Mouse (Mus musculus): ENCODE measurements around the gene Plcl1. TPM values are rescaled to one million over a fixed set of nuclear protein-coding genes. Genes with fewer than 3 reads are reported as not detected.

Plcl1 gene
- polyA plus RNA-seq, 1 experiment, result 1.00 TPM

DNA sequence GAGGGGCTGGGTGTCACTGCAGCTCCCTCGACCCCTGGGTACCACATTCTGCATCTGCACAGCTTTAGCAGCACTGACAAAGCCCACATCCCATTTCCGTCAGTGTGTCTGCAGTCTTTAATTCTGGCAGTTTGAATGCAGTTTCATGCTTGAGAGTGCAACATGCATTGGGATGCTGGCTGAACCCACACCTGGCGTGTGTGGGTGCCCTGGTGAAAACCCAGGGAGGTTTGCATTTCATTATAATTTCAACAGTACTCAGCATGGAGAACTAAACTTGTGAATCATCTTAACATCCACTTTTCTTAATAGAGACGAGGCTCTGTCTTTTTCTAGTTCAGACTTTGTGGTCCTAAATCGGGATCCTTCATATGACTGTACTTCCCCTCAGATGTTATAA lies 261.1 kb downstream of the Plcl1 start:
- no peak for TF ChIP-seq MAX (IDR thresholded peaks at IDR 0.05; ENCODE audit: low read depth)
- no peak for TF ChIP-seq POLR2A (IDR thresholded peaks at IDR 0.05; ENCODE audit: insufficient read length, low read depth)
- no peak for TF ChIP-seq CEBPB (IDR thresholded peaks at IDR 0.05; ENCODE audit: insufficient read depth, poor library complexity, severe bottlenecking)
- TF ChIP-seq MYOD1 (IDR thresholded peaks at IDR 0.05; ENCODE audit: control insufficient read depth in 1 of 3, insufficient read length in 2 of 3, low read depth in 2 of 3), result no peak
- TF ChIP-seq TCF3 (IDR thresholded peaks at IDR 0.05; ENCODE audit: insufficient read length, low read depth), result no peak
- no peak for TF ChIP-seq REST (IDR thresholded peaks at IDR 0.05; ENCODE audit: insufficient read depth, insufficient read length)
- TF ChIP-seq E2F4 (IDR thresholded peaks at IDR 0.05; ENCODE audit: insufficient read depth), result no peak
- no peak for TF ChIP-seq TCF12 (IDR thresholded peaks at IDR 0.05; ENCODE audit: insufficient read depth, poor library complexity, severe bottlenecking)
- TF ChIP-seq POLR2AphosphoS2 (IDR thresholded peaks at IDR 0.05; ENCODE audit: insufficient read length, low read depth), result no peak
- no peak for TF ChIP-seq SRF (IDR thresholded peaks at IDR 0.05; ENCODE audit: control insufficient read depth, insufficient read length, low read depth)
- TF ChIP-seq USF1 (IDR thresholded peaks at IDR 0.05; ENCODE audit: low read depth), result no peak
- no peaks in the 10 kb centered on the region for H3K79me2 ChIP-seq (ENCODE audit: control insufficient read depth, insufficient read depth)

DNA sequence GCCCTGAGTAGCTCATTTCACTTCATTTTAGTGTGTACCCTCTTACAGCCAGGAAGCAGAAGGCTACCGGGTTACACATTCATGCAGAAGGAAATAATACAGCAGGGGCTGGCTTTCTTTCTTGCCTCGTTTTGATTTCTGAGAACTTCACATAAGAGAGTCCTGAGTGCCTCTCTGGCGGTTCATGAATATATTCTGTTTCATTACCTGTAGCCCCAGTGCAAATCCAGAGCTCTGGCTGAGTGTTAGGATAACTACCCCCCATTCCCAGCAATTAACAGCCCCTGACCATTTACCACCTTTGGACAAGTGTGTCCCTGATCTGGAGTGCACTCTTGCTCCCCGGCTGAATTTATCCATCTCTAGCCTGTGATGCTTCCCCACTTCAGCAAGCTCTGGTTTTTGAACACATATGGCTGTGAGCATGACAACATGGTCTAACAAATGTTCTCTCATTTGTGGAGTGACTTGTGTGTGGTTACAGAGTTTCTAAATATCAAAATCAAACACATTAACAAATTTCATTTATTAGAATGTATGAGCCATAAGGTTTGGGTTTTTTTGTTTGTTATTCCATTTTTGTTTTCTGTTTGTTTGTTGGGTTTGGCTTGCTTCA lies 263.0 kb downstream of the Plcl1 start:
- H3K79me2 ChIP-seq (ENCODE audit: control insufficient read depth, insufficient read depth), result no peaks in the 10 kb centered on the region
- no peak overlapping the region for H3ac ChIP-seq (ENCODE audit: control insufficient read depth, insufficient read length)
- no peak for TF ChIP-seq E2F4 (IDR thresholded peaks at IDR 0.05; ENCODE audit: insufficient read depth)
- TF ChIP-seq USF1 (IDR thresholded peaks at IDR 0.05; ENCODE audit: low read depth), result no peak
- H3K4me3 ChIP-seq, result no peak overlapping the region
- H3K4me2 ChIP-seq (ENCODE audit: low read depth), result no peak overlapping the region
- H3K27me3 ChIP-seq (ENCODE audit: control insufficient read depth, insufficient read depth, insufficient read length), result no peaks in the 10 kb centered on the region
- no peaks in the 10 kb centered on the region for H3K36me3 ChIP-seq (ENCODE audit: control insufficient read depth, insufficient read depth)

More for the DNA sequence above, 261.1 kb downstream of the Plcl1 start:
- Histone ChIP-seq H3K36me3 (ENCODE audit: control insufficient read depth, insufficient read depth) (no peaks in the 10 kb centered on the region), H3K4me3 (no peak overlapping the region), H3K27me3 (ENCODE audit: control insufficient read depth, insufficient read depth, insufficient read length) (no peaks in the 10 kb centered on the region), H3ac (ENCODE audit: control insufficient read depth, insufficient read length) (no peak overlapping the region), H3K4me2 (ENCODE audit: low read depth) (no peak overlapping the region)

DNA sequence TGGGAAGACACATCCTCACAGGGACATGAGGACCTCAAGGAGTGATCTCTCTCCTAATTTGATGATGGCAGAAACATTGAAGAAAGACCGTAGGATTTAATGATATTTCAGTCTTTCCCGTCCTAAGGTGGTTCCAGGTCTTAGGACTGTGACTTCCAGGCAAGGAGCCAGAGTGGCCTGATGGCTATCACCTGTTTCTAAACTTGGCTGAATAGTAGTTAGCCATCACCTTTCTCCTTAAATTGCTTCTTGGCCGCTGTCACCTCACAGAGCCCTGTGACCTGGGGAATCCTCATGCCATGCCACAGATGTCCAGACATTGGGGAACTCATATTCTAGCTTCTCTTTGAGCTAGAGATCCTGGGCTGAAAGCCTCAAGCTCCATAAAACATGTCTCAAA lies 277.0 kb downstream of the Plcl1 start:
- H3ac ChIP-seq (ENCODE audit: control insufficient read depth, insufficient read length), result no peak overlapping the region
- no peaks in the 10 kb centered on the region for H3K36me3 ChIP-seq (ENCODE audit: control insufficient read depth, insufficient read depth)
- H3K4me2 ChIP-seq (ENCODE audit: low read depth), result no peak overlapping the region
- H3K4me3 ChIP-seq, result no peak overlapping the region
- H3K79me2 ChIP-seq (ENCODE audit: control insufficient read depth, insufficient read depth), result no peaks in the 10 kb centered on the region
- TF ChIP-seq TCF3 (IDR thresholded peaks at IDR 0.05; ENCODE audit: insufficient read length, low read depth), result no peak
- TF ChIP-seq SRF (IDR thresholded peaks at IDR 0.05; ENCODE audit: control insufficient read depth, insufficient read length, low read depth), result no peak
- no peak for TF ChIP-seq MAX (IDR thresholded peaks at IDR 0.05; ENCODE audit: low read depth)
- TF ChIP-seq MYOD1 (IDR thresholded peaks at IDR 0.05; ENCODE audit: control insufficient read depth in 1 of 3, insufficient read length in 2 of 3, low read depth in 2 of 3), result no peak
- TF ChIP-seq REST (IDR thresholded peaks at IDR 0.05; ENCODE audit: insufficient read depth, insufficient read length), result no peak
- no peak for TF ChIP-seq E2F4 (IDR thresholded peaks at IDR 0.05; ENCODE audit: insufficient read depth)
- TF ChIP-seq CEBPB (IDR thresholded peaks at IDR 0.05; ENCODE audit: insufficient read depth, poor library complexity, severe bottlenecking), result no peak
- no peak for TF ChIP-seq MYOG (IDR thresholded peaks at IDR 0.05; ENCODE audit: control insufficient read depth in 1 of 3, insufficient read depth in 1 of 3, insufficient read length in 2 of 3, low read depth in 2 of 3)
- no peak for TF ChIP-seq TCF12 (IDR thresholded peaks at IDR 0.05; ENCODE audit: insufficient read depth, poor library complexity, severe bottlenecking)
- no peak for TF ChIP-seq USF1 (IDR thresholded peaks at IDR 0.05; ENCODE audit: low read depth)
- TF ChIP-seq POLR2A (IDR thresholded peaks at IDR 0.05; ENCODE audit: insufficient read length, low read depth), result no peak
- TF ChIP-seq POLR2AphosphoS2 (IDR thresholded peaks at IDR 0.05; ENCODE audit: insufficient read length, low read depth), result no peak
- H3K27me3 ChIP-seq (ENCODE audit: control insufficient read depth, insufficient read depth, insufficient read length), result no peaks in the 10 kb centered on the region

DNA sequence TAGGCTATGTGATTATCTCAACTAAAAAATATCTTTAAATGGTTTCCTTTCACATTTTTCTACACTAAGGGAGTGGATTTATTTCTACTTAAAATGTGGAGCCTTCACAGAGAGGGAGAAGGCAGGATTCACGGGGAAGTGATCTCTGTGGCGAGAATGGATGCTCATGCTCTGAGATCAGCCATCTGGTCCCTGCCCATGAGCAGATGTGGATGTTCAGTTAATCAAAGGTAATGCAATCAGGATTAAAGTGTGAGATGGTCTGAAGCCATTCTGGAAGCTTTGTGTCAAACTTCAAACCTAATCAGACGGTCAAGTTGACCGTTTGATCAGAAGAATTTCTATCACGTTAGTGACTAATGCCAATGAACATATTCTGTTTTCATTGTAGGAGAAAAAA lies 280.5 kb downstream of the Plcl1 start:
- Histone ChIP-seq H3K4me2 (ENCODE audit: low read depth) (no peak overlapping the region), H3K27me3 (ENCODE audit: control insufficient read depth, insufficient read depth, insufficient read length) (no peaks in the 10 kb centered on the region), H3K4me3 (no peak overlapping the region), H3K36me3 (ENCODE audit: control insufficient read depth, insufficient read depth) (no peaks in the 10 kb centered on the region), H3ac (ENCODE audit: control insufficient read depth, insufficient read length) (no peak overlapping the region), H3K79me2 (ENCODE audit: control insufficient read depth, insufficient read depth) (no peaks in the 10 kb centered on the region)
- TF ChIP-seq CEBPB (IDR thresholded peaks at IDR 0.05; ENCODE audit: insufficient read depth, poor library complexity, severe bottlenecking) (no peak), MYOD1 (IDR thresholded peaks at IDR 0.05; ENCODE audit: control insufficient read depth in 1 of 3, insufficient read length in 2 of 3, low read depth in 2 of 3) (no peak), SRF (IDR thresholded peaks at IDR 0.05; ENCODE audit: control insufficient read depth, insufficient read length, low read depth) (no peak), MYOG (IDR thresholded peaks at IDR 0.05; ENCODE audit: control insufficient read depth in 1 of 3, insufficient read depth in 1 of 3, insufficient read length in 2 of 3, low read depth in 2 of 3) (no peak), E2F4 (IDR thresholded peaks at IDR 0.05; ENCODE audit: insufficient read depth) (no peak), POLR2A (IDR thresholded peaks at IDR 0.05; ENCODE audit: insufficient read length, low read depth) (no peak), MAX (IDR thresholded peaks at IDR 0.05; ENCODE audit: low read depth) (no peak), TCF3 (IDR thresholded peaks at IDR 0.05; ENCODE audit: insufficient read length, low read depth) (no peak), TCF12 (IDR thresholded peaks at IDR 0.05; ENCODE audit: insufficient read depth, poor library complexity, severe bottlenecking) (no peak), USF1 (IDR thresholded peaks at IDR 0.05; ENCODE audit: low read depth) (no peak), REST (IDR thresholded peaks at IDR 0.05; ENCODE audit: insufficient read depth, insufficient read length) (no peak), POLR2AphosphoS2 (IDR thresholded peaks at IDR 0.05; ENCODE audit: insufficient read length, low read depth) (no peak)

DNA sequence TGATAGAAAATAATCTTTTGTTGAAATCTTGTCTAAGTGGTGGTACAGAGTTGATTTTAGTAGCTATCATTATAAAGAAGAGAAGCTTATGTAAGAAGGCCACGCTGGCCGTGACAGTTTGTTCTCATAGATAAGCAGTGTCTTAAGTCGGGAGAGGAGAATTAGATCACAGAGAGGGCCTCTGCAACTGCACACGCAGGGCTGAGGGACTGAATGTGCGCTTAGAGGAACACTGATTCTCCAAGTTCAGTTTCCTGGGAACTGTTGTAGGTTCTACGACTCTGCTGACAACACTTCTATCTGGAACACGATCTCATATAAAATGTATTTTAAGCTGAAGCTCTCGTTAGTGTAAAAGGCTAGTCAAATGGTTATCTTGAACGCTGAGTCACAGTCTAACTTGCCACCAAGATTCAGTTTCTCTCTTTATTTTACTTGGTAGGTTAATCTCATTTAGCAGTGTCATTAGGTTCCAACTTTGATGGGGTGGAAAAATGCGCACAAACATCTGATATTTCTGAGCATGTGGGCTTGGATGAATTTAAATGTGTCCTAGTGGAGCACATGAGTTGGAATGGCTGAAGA lies 288.0 kb downstream of the Plcl1 start:
- H3K4me2 ChIP-seq (ENCODE audit: low read depth), result peak overlapping the region; percentile 56
- H3K79me2 ChIP-seq (ENCODE audit: control insufficient read depth, insufficient read depth), result no peaks in the 10 kb centered on the region
- TF ChIP-seq USF1 (IDR thresholded peaks at IDR 0.05; ENCODE audit: low read depth) (no peak), POLR2AphosphoS2 (IDR thresholded peaks at IDR 0.05; ENCODE audit: insufficient read length, low read depth) (no peak), E2F4 (IDR thresholded peaks at IDR 0.05; ENCODE audit: insufficient read depth) (no peak), CEBPB (IDR thresholded peaks at IDR 0.05; ENCODE audit: insufficient read depth, poor library complexity, severe bottlenecking) (no peak), MYOD1 (IDR thresholded peaks at IDR 0.05; ENCODE audit: control insufficient read depth in 1 of 3, insufficient read length in 2 of 3, low read depth in 2 of 3) (no peak), REST (IDR thresholded peaks at IDR 0.05; ENCODE audit: insufficient read depth, insufficient read length) (no peak), MAX (IDR thresholded peaks at IDR 0.05; ENCODE audit: low read depth) (no peak), TCF12 (IDR thresholded peaks at IDR 0.05; ENCODE audit: insufficient read depth, poor library complexity, severe bottlenecking) (no peak)

More for the DNA sequence above, 288.0 kb downstream of the Plcl1 start:
- Histone ChIP-seq H3ac (ENCODE audit: control insufficient read depth, insufficient read length) (no peak overlapping the region), H3K4me3 (no peak overlapping the region), H3K36me3 (ENCODE audit: control insufficient read depth, insufficient read depth) (no peaks in the 10 kb centered on the region), H3K27me3 (ENCODE audit: control insufficient read depth, insufficient read depth, insufficient read length) (no peaks in the 10 kb centered on the region)
